Mouse (Mus musculus) cortical plate, adult 2 months (tissue): ENCODE data around the gene Wnt8b.

Experiments used
- CTCF ChIP-seq: fragments of 200-500 bp; IDR thresholded peaks from 2 replicates; pipeline ENCODE4 v1.5.1; 2011; ENCODE audit warnings: mild to moderate bottlenecking, control low read depth, low read length; ENCODE audit not compliant: insufficient read depth; ENCODE audit errors: extremely low read depth
- POLR2A ChIP-seq: fragments of 200-500 bp; IDR thresholded peaks from 2 replicates; pipeline ENCODE4 v1.6.1; 2011; ENCODE audit warnings: mild to moderate bottlenecking, low read length, control low read depth; ENCODE audit not compliant: insufficient read depth; ENCODE audit errors: extremely low read depth

DNA sequence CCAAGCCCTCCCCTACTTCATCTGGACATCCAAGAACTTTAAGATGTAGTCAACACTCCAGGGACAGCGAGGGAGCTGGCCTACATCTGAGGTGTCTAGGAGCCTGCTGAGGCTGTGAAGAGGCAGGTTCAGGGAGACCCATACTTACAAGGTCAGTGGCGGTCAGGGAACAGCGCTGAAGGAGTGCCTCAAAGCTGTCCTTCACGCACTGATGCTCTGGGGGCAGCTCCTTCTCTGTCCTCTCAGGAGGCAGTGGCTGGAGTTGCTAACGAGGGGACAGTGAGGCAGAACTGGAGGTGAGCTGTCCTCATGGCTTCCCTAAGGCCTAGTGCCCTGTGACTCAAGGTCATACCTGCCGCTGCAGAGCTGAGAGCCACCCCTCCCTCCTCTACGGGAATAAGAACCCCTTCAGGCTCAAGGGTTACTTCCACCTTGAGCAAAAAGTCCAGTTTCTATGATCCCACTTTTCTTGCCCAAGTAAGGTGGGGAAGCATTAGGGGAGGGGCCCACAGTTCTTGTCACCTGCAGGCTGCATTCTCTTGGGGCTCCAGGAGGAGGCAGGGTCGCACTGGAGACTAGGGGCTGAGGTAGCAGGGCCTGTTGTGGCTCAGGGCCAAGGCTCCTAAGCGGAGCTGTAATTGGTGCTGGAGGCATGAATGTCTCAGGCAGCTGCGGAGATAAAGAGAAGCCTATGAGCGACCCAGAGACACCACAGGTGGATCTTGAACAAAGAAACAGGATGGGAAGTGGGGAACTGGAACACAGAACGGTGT lies 24.9 kb downstream of the Wnt8b start:
- TF ChIP-seq CTCF (no peak), POLR2A (no peak)
